Mouse (Mus musculus) E14TG2a.4 (cell line): Measurements from ENCODE around the gene Ihh.

Experiments
- H3K27me3 ChIP-seq: 2 replicates; pipeline ENCODE4 v1.6.1; 2014; ENCODE audit warnings: low read length, control low read depth; ENCODE audit not compliant: insufficient read depth
- H3K36me3 ChIP-seq: 2 replicates; pipeline ENCODE4 v1.6.1; 2014; ENCODE audit warnings: low read length, control low read depth; ENCODE audit not compliant: insufficient read depth
- H3K4me1 ChIP-seq: replicated peaks from 2 replicates; pipeline ENCODE4 v1.6.1; 2014; ENCODE audit warnings: low read depth, low read length, control low read depth
- H3K4me3 ChIP-seq: replicated peaks from 2 replicates; pipeline ENCODE4 v1.5.1; 2014; ENCODE audit warnings: mild to moderate bottlenecking, low read length
- H3K9me3 ChIP-seq: 2 replicates; pipeline ENCODE4 v1.6.1; 2014; ENCODE audit warnings: low read length, control low read depth
- CTCF ChIP-seq: conservative IDR thresholded peaks from 2 replicates; pipeline ENCODE4 v1.5.1; 2014; ENCODE audit warnings: low read length
- NANOG ChIP-seq: IDR thresholded peaks from 2 replicates; pipeline ENCODE4 v1.6.1; 2014; ENCODE audit warnings: borderline replicate concordance, low read length, mixed read lengths
- POU5F1 ChIP-seq: IDR thresholded peaks from 2 replicates; pipeline ENCODE4 v1.6.1; 2014; ENCODE audit warnings: low read length, borderline replicate concordance

The Ihh gene

GRCm38 (mm10) chr1:74949666-74950050 is 1.8 kb downstream of the Ihh start:
- no peaks in the 10 kb centered on the region for H3K9me3 ChIP-seq
- H3K36me3 ChIP-seq: no peaks in the 10 kb centered on the region
- TF ChIP-seq POU5F1 (no peak), NANOG (no peak), CTCF (no peak)
- no peak overlapping the region for H3K4me3 ChIP-seq
- H3K4me1 ChIP-seq: peaks cover 42% of the 10 kb centered on the region
- H3K27me3 ChIP-seq: peaks cover 95% of the 10 kb centered on the region

GRCm38 (mm10) chr1:74948784-74949665 is 2.4 kb downstream of the Ihh start:
- TF ChIP-seq CTCF (peak; percentile 72), NANOG (no peak), POU5F1 (no peak)
- Histone ChIP-seq H3K4me1 (peaks cover 42% of the 10 kb centered on the region), H3K27me3 (peaks cover 96% of the 10 kb centered on the region), H3K36me3 (no peaks in the 10 kb centered on the region), H3K9me3 (no peaks in the 10 kb centered on the region), H3K4me3 (peak overlapping the region; percentile 63; the same call in 1 of the 2 replicates)

- TF ChIP-seq POU5F1 (no peak), CTCF (no peak), NANOG (no peak)
- Histone ChIP-seq H3K9me3 (no peaks in the 10 kb centered on the region), H3K4me3 (peak overlapping the region; percentile 63), H3K4me1 (peaks cover 42% of the 10 kb centered on the region), H3K36me3 (no peaks in the 10 kb centered on the region), H3K27me3 (peaks cover 94% of the 10 kb centered on the region)
These were observed 3.3 kb downstream of the Ihh start for GRCm38 (mm10) chr1:74947986-74948670.

DNA sequence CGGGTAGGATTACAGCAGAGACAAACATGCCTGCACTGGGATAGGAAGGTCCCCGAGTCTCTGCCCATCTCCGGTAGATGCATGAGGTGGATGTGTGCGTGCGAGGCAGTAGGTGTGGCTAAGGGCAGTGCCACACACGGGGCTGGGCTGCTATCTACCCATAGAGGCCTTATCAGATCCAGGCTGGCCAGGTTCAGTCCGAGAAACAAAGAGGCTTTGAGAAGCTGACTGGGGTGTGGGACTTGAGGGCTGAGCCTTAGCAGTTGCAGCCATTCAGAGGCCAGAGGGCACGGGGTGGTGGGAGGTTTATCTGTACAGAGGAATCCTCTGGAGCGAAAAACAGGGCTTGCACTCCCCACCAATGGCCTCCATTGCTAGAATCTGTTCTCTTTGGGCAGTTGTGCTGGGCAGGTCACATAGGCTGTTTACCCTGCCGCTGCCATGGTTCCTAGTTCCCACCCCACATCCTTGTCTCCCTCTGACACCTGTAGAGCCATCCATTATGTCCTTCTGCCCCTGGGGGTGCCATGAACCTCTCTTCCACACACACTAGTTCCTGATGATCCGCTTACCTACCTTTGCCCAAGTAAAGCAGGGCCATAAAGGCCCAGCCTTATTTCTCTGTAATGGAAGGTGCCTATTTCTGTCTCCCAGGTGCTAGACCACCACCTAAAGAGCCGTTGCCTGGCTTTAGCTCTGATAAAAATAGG is 9.7 kb downstream of the Ihh start:
- H3K4me1 ChIP-seq: 0 out of 2 replicates have a peak, but pooled peaks cover 7% of the 10 kb centered on the region
- no peak overlapping the region for H3K4me3 ChIP-seq
- H3K9me3 ChIP-seq: no peaks in the 10 kb centered on the region
- peaks cover 84% of the 10 kb centered on the region for H3K27me3 ChIP-seq
- TF ChIP-seq CTCF: no peak
- no peak for TF ChIP-seq NANOG
- TF ChIP-seq POU5F1: no peak
- no peaks in the 10 kb centered on the region for H3K36me3 ChIP-seq

GRCm38 (mm10) chr1:74939762-74940161 is 11.7 kb downstream of the Ihh start:
- no peak overlapping the region for H3K4me3 ChIP-seq
- no peaks in the 10 kb centered on the region for H3K9me3 ChIP-seq
- peaks cover 3% of the 10 kb centered on the region; the same call in 1 of the 2 replicates for H3K4me1 ChIP-seq
- no peaks in the 10 kb centered on the region for H3K36me3 ChIP-seq
- no peak for TF ChIP-seq CTCF
- TF ChIP-seq POU5F1: no peak
- TF ChIP-seq NANOG: no peak
- H3K27me3 ChIP-seq: peaks cover 70% of the 10 kb centered on the region

DNA sequence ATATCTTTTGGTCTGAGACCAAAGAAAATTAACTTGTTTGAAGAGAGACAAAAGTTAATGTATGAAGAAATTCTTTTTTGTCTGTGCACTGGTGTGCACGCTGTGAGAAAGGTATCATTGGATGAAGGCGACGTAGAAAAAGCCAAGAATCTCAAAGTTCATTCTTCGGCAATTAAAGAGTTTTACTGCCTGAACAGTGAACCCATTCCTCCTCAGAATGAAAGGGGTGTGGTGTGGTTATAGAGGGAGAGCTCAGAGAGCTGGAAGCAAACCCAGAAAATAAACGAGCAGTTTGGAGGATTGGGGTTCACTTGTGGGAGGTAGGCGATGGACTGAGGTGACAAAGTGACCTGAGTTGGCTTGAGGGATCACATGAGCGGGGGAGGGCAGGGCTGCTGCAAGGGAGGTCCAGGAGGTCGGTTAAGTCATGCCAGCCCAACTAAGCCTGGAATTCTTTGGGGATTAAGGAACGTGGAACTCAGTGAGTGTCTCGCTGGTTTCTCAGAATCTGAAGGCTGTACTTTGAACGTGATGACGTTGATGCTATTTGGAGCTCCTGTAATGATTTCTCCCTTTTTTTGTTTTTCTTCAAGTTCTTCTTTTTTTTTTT is 15.1 kb downstream of the Ihh start:
- Histone ChIP-seq H3K4me1 (peaks cover 3% of the 10 kb centered on the region; the same call in 1 of the 2 replicates), H3K9me3 (no peaks in the 10 kb centered on the region), H3K4me3 (no peak overlapping the region), H3K27me3 (peaks cover 66% of the 10 kb centered on the region), H3K36me3 (no peaks in the 10 kb centered on the region)
- TF ChIP-seq NANOG: no peak
- TF ChIP-seq CTCF: no peak
- TF ChIP-seq POU5F1: no peak

DNA sequence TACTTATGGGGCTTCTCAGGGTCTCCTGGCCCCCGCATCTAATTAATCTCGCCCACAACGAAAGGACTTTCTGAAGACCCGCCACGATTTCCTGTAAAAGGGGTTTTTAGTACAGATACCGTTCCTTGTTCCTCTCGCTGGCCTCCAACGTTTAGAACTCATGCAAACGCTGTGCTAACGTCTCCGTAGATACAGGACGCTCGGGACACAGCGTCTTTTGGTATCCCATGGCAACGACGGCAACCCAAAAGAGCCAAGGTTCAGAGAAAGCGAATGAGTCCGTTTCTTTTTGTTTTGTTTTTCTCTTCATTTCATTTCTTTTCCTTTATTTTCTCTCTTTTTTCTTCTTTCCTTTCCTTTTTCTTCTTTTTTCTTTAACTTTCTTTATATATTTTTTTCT is 16.1 kb downstream of the Ihh start, which contains the start of gene Cfap65:
Cfap65 (minus strand) TSS at position 198 of the 400 bp plus-strand sequence.
- H3K4me3 ChIP-seq: peak within 1 kb of the TSS; percentile 67
- H3K27me3 ChIP-seq: peaks cover 63% of the 10 kb centered on the region
- peaks cover 3% of the 10 kb centered on the region; the same call in 1 of the 2 replicates for H3K4me1 ChIP-seq
- H3K36me3 ChIP-seq: no peaks in the 10 kb centered on the region
- no peak for TF ChIP-seq POU5F1
- TF ChIP-seq NANOG: no peak
- TF ChIP-seq CTCF: no peak
- no peaks in the 10 kb centered on the region for H3K9me3 ChIP-seq
